In the genomic region with DNA sequence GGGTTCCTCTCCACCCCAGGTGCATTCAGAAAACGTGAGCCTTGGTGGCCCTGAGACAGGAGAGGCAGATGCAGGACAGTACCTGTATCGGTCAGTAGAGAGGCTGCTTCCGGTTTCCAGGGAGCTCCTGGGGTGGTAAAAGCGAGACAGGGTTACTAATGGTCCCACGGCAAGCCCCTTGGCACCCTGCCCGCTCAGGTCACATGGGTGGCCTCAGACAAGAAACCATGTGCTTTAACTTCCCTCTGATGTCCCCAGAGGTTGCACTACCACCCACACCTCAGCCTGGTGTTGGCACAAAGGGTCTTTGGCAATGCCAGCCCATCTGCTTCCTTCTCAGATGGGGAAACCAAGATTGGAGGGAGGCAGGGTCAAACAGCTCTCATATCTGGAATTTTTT, we compare ENCODE assay signal across 11 mouse cellular contexts.
DNase-seq lines count a peak whose midpoint lies in the region; ATAC-seq and TF ChIP-seq lines count a peak whose summit lies in the region.
"Had no signal": no experiment of that assay in that cellular context is flagged by ENCODE, and none has a peak within 500 bp of the region (broad histone marks: within the 10 kb centered on the region; RNA-seq: fewer than 3 reads in every experiment).

No protein-coding gene starts in this region.

- ATAC-seq in common myeloid progenitor, adult 5-6 weeks (replicated peaks; ENCODE audit: low read depth, poor library complexity, severe bottlenecking): peak; percentile 53
- peak; percentile 78 for ATAC-seq in neutrophil, adult 5-6 weeks (ENCODE audit: extremely low read depth, insufficient number of reproducible peaks, low FRiP score, poor library complexity, severe bottlenecking)

- H3K4me1 ChIP-seq in lung, adult 2 months (ENCODE audit: control insufficient read depth, insufficient read depth, low read length): no peaks in the 10 kb centered on the region

- no peak for TF ChIP-seq POLR2A in lung, adult 2 months (IDR thresholded peaks at IDR 0.05; ENCODE audit: borderline replicate concordance, extremely low read depth, low read depth, low read length)

- no peak overlapping the region for H3K4me3 ChIP-seq in lung, adult 2 months (replicated peaks; ENCODE audit: extremely low read depth, low read depth, low read length)
- H3K4me3 ChIP-seq: heart, adult 2 months; megakaryocyte, embryonic 14.5 days had no signal

- TF ChIP-seq CTCF in lung, adult 2 months (IDR thresholded peaks at IDR 0.05; ENCODE audit: insufficient read depth, low read length): no peak

- 56% methylated on average over 6 of the region's 6 CpGs for WGBS in lung, adult 2 months

- DNase-seq in layer of hippocampus, adult 9-11 months: peak; percentile 54
- no peak for DNase-seq in layer of hippocampus, postnatal 25 days (ENCODE audit: extremely low spot score in 1 of 2, low spot score in 1 of 2)
- DNase-seq in lung, adult 2 months: peak; percentile 19
- DNase-seq in gastrocnemius, postnatal 10 days: no peak
- DNase-seq in ovary, adult 18-20 months (ENCODE audit: low spot score): no peak
- no peak for DNase-seq in retina, embryonic 14.5 days (ENCODE audit: low spot score)
- DNase-seq: layer of hippocampus, postnatal 36 days had no signal

Comparison
In these comparisons a context has a peak if more than half of its experiments do, and no peak if none do; other contexts are left out.
1. DNase-seq: peak in layer of hippocampus, adult 9-11 months (single experiment) and lung, adult 2 months (single experiment); none in layer of hippocampus, postnatal 25 days (0 of 2), gastrocnemius, postnatal 10 days (single experiment), ovary, adult 18-20 months (single experiment) and retina, embryonic 14.5 days (single experiment).